Mouse (Mus musculus): ENCODE results near the gene Ssbp1.
A peak's percentile ranks its signal among the peaks of the same experiment; 100 is the strongest.

The Ssbp1 gene

DNA sequence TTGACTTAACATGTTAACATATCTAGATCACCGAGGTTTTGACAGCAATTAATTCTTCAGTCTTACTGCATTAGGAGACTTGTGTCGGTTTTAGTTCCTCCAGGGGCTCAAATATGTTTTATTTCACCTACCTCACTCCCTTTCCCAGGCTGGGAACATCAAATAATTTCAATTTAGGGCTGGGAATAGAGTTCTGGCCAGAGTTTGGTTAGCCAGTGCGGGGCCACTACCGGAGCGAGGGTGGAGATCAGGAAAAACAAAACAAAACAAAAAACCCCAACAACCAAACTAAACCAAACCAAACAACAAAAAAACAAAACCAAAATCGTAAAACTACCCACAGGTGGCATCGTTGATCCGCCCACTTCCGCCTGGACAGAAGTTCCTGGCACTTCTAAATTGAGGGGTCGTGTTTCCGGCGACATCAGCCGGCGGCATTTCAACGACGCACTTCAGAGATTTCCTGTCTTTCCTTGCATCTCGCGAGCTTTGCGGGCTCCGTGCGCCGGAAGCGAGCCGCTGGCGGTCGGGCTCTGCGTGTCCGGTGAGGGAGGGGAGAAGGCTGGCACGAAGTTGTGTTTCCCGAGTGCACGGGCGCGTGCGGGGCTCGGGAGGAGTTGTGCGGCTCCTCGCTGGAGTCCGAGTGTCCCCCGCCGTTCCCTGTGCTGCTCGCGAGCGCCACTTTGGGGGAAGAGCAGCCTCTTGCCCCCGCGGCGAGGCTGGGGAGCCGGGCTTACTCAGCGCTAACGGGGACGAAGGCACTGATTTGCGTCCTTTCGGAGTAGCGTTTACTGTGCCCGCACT lies at the start of gene Ssbp1:
TSS of gene Ssbp1 (plus strand) at position 437 of the 804 bp plus-strand sequence.
- DNase-seq (ENCODE audit: low spot score), result peak; percentile 91

DNA sequence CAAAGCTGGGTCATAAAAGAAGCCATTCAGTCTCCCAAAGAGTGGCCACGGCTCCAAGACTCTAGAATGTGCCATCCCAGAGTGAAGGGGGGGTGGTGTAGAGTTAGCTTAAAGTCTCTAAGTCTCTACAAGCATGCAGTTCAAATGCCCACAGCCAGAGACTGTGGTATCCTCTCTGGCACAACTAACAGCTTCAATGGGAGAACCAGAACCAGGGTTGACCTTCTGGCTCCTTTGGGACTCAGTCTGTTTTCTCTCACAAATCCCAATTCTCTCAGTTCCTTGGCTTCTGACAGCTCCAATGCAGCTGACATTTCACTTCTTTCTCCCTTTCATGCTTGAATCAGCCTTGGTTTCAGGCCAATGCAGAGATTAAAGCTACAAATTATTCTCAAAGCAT lies 48.1 kb upstream of the Ssbp1 start:
- DNase-seq (ENCODE audit: low spot score), result no peak

DNA sequence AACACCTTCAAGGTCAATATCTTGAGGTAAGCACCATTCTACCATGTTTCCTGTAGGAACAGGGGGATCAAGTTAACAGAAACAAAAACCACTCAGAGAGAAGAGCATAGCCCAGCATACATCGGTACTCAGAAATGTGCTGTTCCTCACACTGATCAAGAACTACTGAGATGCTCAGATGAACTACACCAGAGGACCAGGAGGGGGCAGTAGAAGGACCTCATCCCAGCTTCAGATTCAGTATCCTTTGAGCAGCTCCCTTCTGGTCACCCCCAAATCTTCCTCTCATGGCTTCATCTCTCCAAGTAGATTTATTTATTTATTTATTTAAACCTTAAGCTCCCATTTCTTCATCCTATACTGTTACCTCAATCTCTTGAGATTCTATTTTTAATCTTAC lies 47.4 kb upstream of the Ssbp1 start:
- DNase-seq (ENCODE audit: low spot score), result peak; percentile 29

DNA sequence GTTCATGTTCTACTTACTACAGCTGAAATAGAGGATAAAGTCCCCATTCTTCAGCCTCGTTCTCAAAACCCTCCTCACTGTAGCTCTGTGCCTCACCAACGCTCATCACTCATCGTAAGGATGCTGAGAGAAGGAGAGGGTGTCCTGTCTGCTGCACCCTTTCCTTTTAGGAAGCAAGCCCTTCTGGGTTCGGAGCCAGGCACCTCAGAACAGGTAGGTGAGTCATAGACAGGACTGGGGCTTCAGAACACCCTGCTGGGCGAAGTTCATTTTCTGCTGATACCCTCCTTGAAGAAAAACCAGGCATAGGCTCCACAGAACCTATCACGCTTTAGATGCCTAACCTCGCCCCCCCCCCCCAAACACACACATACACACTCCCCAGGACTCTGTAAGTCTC lies 43.7 kb upstream of the Ssbp1 start:
- no peak for DNase-seq (ENCODE audit: low spot score)

DNA sequence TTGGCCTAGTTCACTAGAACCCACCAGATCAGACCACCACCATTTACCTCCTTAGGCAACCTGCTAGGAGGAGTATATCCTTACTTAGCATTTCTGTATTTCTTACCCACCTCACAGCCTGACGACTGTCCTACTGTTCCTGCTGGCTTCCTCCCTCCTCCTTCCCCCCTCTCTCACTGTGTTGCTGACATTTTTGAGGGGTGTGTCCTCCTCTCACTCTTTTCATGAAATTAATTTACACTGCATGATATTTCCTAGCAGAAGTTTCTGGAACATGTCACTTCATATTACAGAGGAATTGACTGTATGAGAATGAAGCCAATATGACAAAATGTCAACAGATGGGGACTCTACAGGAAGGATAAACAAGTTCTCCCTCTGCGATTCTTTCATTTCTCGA lies 42.5 kb upstream of the Ssbp1 start:
- DNase-seq (ENCODE audit: low spot score), result no peak

DNA sequence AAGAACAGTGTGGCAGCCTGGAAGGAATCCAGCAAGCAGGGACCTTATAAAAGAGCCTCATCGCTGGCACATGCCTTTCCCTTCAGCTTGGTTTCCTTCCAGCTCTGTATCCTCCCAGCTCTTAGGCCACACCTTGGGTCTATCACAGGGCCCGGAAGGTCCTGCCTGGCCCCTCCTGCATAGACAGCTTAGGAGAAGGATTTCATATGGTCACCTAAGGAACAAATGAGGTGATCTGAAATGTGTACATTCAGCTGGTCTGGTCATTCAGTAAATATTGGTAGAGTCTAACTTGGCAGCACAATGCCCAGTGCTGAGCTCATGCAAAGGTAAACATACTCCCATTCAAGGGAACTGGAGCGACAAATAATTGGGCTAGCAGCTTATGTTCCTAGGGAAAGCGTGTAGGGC lies 41.6 kb upstream of the Ssbp1 start:
- DNase-seq (ENCODE audit: low spot score), result no peak

DNA sequence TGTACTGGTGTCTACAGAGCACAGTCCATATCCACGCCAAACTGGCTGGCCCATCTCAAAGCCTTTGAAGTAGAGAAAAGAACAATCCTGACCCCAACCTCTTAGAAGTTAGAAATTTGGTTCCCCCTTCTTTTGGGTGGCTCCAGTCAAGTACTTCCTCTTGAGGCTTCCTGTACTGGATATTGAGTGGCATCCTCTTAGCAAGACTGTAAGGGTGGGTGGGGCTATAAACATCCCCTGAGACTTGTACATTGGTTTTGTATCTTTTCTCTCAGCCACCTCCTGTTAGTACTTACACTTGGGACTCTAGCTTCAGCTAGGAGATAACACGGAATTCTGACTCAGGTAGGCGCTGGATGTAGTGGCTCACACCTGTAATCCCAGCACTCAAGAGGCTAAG lies 40.9 kb upstream of the Ssbp1 start:
- DNase-seq (ENCODE audit: low spot score), result no peak

DNA sequence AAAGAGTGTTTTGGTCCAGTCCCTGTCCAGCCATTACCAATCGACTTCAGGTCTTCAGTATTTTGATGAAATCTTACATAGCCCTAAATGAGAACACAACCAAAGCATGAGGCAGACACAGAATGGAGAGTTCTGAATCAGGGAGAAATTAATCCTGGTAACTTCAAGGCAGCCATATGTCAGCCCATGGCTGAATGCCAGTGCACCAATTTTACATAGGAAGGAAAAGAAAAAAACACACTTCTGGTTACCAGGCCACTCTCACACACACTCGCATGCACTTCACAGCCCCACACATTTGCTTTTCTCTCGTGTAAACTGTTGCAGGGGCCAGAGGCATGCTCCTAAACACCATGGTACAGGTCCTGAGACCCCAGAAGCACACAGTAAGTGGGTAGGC lies 40.3 kb upstream of the Ssbp1 start:
- DNase-seq (ENCODE audit: low spot score), result no peak

DNA sequence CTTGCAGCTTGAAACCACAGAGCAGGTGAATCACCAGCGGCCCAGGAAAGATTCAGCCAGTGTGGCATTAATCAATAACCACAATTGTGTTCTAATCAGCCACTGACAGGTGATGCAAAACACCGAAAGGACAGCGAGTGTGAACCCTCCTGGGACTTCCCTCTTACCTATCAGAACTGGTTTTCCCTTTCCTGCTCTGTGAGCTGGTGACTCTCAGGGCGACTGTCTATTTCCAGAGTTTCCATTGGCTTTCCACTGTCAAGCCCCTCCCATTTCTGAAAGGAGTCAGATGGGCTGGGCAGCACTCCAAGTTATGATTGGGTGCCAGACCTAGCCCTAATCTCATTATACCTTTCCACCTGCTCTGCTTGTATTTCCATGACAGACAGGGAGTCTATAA lies 39.8 kb upstream of the Ssbp1 start:
- DNase-seq (ENCODE audit: low spot score), result no peak

DNA sequence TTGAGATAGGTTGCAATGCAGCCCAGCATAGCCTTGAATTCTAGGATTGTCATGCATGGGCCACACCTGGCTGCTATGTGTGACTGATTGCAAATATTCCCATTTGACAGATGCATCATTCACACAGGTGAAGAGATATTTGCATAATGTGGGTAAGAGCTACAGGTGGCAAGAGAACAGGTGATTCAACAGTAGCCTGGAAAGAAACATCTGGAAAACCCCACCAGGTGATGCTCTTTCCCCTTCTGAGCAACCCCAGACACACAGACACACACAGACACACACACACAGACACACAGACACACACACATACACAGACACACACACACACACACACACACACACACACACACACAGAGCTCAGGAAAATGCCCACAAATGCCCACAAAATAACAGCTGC lies 39.3 kb upstream of the Ssbp1 start:
- no peak for DNase-seq (ENCODE audit: low spot score)

DNA sequence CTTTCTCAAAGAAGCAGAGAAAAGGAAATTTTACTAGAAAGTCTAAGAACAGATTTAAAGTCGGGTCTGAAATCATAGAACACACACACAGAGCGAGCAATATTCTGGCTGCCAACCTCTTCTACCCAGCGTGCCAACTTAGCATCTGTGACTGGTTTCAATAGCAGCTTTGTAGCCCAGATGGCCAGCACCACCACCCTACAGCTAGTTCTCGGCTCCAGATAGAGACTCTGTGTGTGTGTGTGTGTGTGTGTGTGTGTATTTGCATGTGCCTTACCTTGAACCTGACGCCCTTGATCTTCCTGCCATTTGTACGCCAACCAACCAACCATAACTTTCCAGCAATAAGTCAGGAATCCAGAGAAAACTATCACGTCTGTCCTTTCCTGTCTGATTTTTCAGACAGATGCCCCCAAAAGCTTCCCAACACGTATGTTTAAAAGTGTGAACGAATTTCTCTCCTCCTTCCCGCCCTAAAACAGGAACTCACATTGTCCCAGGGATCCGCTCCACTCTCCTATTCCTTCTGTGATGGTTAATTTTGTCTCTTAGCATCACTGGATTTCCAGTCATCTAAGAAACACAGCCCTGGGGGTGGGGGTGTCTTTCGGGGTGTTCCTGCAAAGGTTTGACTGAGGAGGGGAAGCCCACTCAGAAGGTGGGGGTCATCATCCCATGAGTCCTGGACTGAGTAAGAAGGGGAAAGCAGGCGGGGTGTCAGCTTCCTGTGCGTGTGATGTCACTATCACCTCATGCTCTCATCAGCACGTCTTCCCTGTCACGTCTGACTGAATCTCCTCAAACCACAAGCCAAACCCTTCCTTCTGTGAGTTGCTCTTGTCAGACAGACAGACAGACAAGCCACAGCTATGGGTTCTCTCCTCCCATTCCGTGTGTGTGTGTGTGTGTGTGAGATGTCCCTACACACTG lies 38.5 kb upstream of the Ssbp1 start:
- no peak for DNase-seq (ENCODE audit: low spot score)

DNA sequence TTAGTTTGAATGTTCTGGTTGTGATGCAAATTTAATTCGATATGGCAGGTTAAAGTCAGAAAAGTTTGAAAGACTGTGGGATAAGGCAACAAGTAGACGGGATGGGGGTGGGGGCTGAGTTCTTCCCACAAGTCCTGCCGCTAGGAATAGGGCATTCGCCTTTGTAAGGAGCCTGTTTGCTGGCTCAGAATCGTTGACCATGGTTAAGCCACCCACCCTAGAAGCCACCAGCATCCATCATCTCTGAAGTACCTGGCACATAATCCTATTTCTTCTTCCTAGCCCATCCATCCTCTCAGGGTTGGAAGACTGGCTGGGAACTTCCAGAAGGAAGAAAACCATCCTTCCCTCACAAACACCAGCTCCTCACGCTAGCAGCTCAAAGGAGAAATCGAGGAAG lies 36.5 kb upstream of the Ssbp1 start:
- no peak for DNase-seq (ENCODE audit: low spot score)

DNA sequence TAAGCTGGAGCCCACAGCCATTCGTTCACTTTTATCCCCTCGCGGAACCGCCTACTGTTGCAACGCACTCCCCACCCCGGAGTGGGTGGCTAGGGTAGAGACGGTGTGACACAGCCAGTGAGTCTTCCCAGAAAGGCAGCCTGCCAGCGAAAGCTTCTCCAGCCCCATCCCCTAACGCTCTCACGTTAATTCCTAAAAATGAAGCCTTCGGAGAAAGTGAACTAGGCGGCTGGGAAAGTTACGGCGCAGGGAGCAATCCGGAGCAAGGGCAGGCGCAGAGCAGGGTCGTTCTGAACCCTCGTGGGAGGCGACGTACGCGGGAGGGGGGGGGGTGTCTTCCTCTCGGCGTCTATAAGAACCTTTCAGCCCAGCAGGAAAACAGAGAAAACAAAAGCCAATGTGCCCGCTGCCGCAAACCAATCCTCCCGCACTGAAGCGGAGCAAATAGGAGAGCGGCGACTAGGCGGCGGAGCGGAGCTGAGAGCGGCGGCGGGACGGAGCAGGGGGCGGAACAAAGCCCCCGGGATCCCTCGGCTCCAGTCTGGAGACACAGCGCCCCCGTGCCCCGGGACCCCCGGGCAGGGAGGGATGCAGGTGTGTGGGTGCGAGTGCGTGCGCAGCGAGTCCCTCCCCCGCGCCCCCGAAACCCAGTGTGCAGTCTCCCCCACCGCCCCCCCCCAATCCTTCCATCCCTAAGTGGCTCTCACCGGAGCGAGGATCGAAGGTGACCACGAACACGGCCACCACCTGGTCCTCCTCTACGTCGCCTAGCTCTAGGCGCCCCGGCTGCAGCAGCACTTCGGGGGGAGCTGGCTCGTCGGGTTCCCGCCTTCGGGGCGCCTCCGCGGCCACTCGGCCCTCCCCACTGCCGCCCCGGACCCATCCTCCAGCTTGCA lies 35.8 kb upstream of the Ssbp1 start:
- DNase-seq (ENCODE audit: low spot score), result no peak

DNA sequence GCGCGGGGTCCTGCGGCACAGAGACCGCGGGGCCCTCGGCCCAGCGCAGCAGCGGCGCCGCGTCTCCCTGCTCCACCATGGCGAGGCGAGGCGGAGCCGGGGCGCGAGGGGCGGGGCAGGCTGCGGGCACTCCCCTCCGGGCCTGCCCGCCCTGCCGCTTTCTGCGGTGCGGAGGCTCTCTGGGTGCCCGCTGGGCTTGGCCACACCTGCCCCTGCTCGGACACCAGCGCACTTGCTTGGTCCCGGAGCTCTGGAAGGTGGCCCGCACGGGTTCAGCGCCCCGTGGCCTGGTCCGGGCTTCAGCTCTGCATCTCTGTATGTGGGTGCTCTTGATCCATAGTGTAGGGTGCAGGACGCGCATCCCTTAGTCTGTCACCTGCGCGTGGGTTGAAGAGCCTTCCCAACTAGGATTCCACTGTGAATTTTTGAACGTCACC lies 35.1 kb upstream of the Ssbp1 start, which contains the start of gene E330009J07Rik:
TSS of gene E330009J07Rik (minus strand) at position 89 of the 437 bp plus-strand sequence.
- DNase-seq (ENCODE audit: low spot score), result peak; percentile 40

DNA sequence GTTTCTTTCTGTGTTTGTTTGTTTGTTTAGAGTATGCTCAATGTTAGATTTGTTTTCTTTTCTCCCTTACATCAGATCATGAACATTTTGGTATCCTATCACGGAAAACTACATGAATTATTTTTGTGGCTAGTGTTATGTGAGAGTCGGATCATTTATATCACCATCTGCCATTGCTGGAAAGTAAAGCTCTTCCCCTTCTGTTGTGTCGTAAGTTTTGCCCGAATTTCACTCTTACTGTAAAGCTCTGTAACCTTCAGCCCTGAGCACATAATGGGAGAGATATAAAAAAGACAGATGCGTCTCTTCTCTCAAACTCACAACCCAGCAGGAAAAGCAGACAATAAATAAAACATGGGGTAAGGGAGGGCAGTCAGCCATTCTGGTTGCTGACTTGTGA lies 32.2 kb upstream of the Ssbp1 start, which contains the start of gene Wee2:
TSS of gene Wee2 (plus strand) at position 153 of the 400 bp plus-strand sequence.
- no peak for DNase-seq (ENCODE audit: low spot score)

DNA sequence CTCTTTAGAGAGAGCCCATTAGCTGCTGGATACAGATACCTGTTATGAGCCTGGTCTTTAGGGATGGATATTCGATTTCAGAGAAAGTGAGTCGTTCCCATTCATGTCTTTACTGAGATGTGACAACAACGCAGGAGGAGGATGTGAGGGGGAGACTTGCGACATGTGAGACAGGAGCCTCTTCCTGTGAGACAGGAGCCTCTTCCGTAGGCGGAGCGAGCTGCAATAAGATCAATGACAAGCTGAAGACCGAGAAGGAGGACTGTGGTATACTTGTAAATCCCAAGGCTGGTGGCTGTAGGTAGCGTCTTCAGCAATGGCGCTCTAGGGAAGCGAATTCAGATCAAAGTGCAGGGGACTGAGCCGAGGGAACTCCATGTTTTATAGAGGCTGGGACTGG lies 31.4 kb upstream of the Ssbp1 start:
- DNase-seq (ENCODE audit: low spot score), result no peak

DNA sequence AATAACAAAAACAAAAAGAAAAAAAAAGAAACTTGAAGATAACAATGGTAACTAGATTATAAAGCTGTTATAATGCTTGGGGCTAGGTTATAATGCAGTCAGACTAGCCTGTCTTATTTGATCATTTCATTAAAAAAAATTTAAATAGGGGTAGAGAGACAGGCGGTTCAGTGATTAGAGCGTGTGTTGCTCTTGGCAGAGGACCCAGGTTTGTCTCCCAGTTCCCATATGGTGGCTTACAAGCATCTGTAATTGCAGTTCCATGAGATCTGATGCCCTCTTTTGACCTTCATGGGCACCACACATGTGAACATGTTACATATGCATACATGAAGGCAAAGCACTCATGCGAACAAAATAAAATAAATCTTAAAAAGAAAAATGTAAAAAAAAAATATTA lies 29.9 kb upstream of the Ssbp1 start:
- DNase-seq (ENCODE audit: low spot score), result no peak

DNA sequence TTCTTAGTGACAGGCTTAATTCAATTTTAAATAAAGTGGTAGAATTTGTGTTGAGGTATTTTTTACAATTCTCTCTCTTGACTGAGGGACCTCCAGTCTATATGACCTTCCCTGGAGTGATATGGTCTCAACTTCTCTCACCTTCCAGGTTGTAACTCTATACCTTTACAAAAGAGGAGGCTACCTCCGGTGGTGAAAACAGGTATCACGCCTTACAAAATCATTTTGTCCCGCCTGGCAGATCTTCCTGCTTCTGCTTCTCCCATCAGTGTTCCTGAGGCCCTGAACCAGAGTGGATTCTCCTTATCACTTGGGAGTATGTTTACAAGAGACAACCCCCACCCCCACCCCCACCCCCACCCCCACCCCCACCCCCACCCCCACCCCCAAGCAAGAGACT lies 29.4 kb upstream of the Ssbp1 start:
- no peak for DNase-seq (ENCODE audit: low spot score)

DNA sequence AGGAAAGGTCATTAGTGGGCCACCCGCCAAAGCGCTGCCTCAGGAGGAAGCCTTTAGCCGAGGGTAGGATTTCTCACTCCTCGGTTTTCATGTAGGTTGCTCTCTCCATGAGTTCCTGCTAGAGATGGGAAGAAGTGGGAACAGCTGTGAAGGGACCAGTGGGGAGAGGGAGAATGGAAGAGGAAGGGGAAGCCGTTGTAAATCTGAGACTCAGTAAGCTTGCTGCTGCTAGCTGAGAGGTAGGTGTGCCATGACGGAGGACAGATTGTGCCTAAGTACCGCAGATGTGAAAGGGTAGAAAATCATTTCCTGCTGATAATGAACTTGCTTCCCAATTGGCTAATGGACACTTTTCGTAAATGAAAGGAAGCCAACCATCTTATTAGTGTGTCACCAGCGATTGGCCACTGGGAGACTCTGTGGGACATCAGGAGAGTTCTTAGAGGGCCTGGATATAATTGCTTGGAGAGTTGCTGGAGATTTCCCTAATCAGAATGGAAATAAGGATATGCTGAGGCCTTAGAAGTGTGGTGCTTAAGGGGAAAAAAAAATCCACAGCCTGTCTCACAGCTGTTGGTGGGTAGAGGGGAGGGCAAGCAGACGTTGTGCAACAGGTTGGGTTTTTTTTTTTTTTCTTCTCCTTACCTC lies 27.7 kb upstream of the Ssbp1 start:
- DNase-seq (ENCODE audit: low spot score), result no peak

DNA sequence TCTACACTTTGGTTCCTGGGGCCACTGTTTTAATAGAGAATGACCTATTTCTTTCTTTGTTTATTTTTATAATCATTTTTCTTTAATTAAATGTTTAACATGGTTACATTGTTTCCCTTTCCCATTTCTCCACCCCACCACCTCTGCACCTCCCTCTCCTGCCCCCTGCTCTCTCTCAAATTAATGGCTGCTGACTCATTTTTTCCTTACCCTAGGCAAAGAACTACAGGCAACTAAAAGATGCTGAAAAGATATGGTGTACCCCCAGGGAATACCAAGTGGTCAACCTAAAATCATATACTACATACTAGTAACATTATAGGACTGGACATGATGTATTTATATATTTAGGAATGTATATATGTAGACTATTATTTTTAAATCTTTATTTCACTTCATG lies 22.5 kb upstream of the Ssbp1 start:
- DNase-seq (ENCODE audit: low spot score), result no peak

DNA sequence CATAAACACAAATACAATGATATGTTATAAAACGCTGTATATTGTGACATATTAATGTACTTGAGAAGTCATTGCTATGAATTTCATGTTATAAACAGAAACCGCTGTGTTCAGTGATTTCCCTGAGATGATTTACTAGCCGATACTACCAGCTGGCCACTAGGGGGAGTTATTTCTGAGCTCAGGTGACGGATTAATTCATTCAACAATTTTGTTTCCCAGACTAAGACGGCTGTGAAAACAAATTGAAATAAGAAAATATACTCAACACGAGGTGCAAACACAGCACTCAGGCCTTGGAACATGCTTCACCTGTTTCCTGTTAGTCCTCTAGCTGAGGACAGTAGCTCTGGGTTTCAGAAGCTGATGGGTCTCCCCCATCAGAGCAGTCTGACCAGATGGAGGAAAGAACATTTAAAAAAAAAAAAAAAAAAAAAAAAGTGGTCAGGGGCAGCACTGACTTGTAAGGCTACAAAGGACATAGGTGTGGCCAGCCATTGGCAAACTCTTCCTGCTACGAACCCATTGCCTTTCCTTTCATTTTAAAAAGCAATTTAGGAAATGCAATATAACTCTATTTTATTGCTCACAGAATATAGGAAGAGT lies 16.6 kb upstream of the Ssbp1 start:
- DNase-seq (ENCODE audit: low spot score), result no peak

Data from c-Kit-positive CD71-positive TER-119-positive erythroid progenitor cells, embryonic 14.5 days (primary cell).